ENCODE assay signal across 8 mouse cellular contexts in genomic region chr2:25225811-25226379, GRCm38 (mm10). TPM values are rescaled to one million over a fixed set of nuclear protein-coding genes. Genes with fewer than 3 reads are reported as not detected.
A peak's percentile ranks its signal among the peaks of the same experiment; 100 is the strongest.
DNase-seq lines count a peak whose midpoint lies in the region; ATAC-seq and TF ChIP-seq lines count a peak whose summit lies in the region.
"Had no signal": no experiment of that assay in that cellular context is flagged by ENCODE, and none has a peak within 500 bp of the region (broad histone marks: within the 10 kb centered on the region; RNA-seq: fewer than 3 reads in every experiment).

No protein-coding gene starts in this region.

- peaks cover 24% of the 10 kb centered on the region for H3K36me3 ChIP-seq in megakaryocyte, embryonic 14.5 days (replicated peaks; ENCODE audit: low read length)
- H3K36me3 ChIP-seq in forebrain, embryonic 14.5 days (ENCODE audit: control insufficient read depth, insufficient read depth, low read length), result peaks cover 8% of the 10 kb centered on the region; the same call in 1 of the 2 replicates
- peaks cover 9% of the 10 kb centered on the region; the same call in 1 of the 2 replicates for H3K36me3 ChIP-seq in limb, embryonic 14.5 days (ENCODE audit: control insufficient read depth, insufficient read depth, low read length)
- 0 out of 2 replicates have a peak, but pooled peaks cover 5% of the 10 kb centered on the region for H3K36me3 ChIP-seq in stomach, embryonic 16.5 days (ENCODE audit: control insufficient read depth, insufficient read depth, low read length)

- 77% methylated on average over 8 of the region's 8 CpGs for WGBS in forebrain, embryonic 14.5 days
- 65% methylated on average over 8 of the region's 8 CpGs for WGBS in limb, embryonic 14.5 days
- WGBS in stomach, embryonic 16.5 days, result 68% methylated on average over 8 of the region's 8 CpGs

- ATAC-seq in megakaryocyte, adult 5-6 weeks (ENCODE audit: poor library complexity, severe bottlenecking), result no peak
- ATAC-seq in forebrain, embryonic 14.5 days, result no peak
- ATAC-seq in limb, embryonic 14.5 days (ENCODE audit: low FRiP score, low read depth), result no peak
- no peak for ATAC-seq in stomach, embryonic 16.5 days (ENCODE audit: insufficient read depth, low FRiP score)

- no peak overlapping the region for H3K9ac ChIP-seq in forebrain, embryonic 14.5 days (ENCODE audit: low read length)
- no peak overlapping the region for H3K9ac ChIP-seq in limb, embryonic 14.5 days (ENCODE audit: low read depth, low read length, severe bottlenecking)
- H3K9ac ChIP-seq in stomach, embryonic 16.5 days (ENCODE audit: low read length), result peak overlapping the region; percentile 75; the same call in 1 of the 2 replicates

- H3K9me3 ChIP-seq in megakaryocyte, embryonic 14.5 days, result no peaks in the 10 kb centered on the region
- H3K9me3 ChIP-seq in forebrain, embryonic 14.5 days (replicated peaks; ENCODE audit: control insufficient read depth, low read length), result no peaks in the 10 kb centered on the region
- no peaks in the 10 kb centered on the region for H3K9me3 ChIP-seq in limb, embryonic 14.5 days (ENCODE audit: control insufficient read depth, low read length)
- no peaks in the 10 kb centered on the region for H3K9me3 ChIP-seq in stomach, embryonic 16.5 days (replicated peaks; ENCODE audit: control insufficient read depth, low read length)

- intact Hi-C loops in left cerebral cortex, postnatal 4 days (cut with DNase I), result loop anchor here (1.0 kb wide), 1 partner anchor 33 kb away; no protein-coding TSS in a partner anchor

- TF ChIP-seq POLR2A in limb, embryonic 14.5 days (IDR thresholded peaks at IDR 0.05; ENCODE audit: borderline replicate concordance, extremely low read depth, insufficient read depth, insufficient read length), result no peak

- peak overlapping the region; percentile 46 for H3K4me2 ChIP-seq in forebrain, embryonic 14.5 days (ENCODE audit: low read length)
- peak overlapping the region; percentile 50; the same call in 1 of the 2 replicates for H3K4me2 ChIP-seq in limb, embryonic 14.5 days (replicated peaks; ENCODE audit: low read depth, low read length, severe bottlenecking)
- H3K4me2 ChIP-seq in stomach, embryonic 16.5 days (ENCODE audit: low read depth, low read length), result peak overlapping the region; percentile 60

- DNase-seq in forebrain, embryonic 14.5 days (ENCODE audit: low spot score), result no peak
- DNase-seq in limb, embryonic 14.5 days (ENCODE audit: low spot score), result no peak
- DNase-seq in c-Kit-positive CD71-positive TER-119-positive erythroid progenitor cells, embryonic 14.5 days (ENCODE audit: low spot score), result no peak
- DNase-seq in left cerebral cortex, postnatal 4 days, result no peak

- peak overlapping the region; percentile 98; the same call in 1 of the 2 replicates for H3K27ac ChIP-seq in forebrain, embryonic 14.5 days (ENCODE audit: low read depth, low read length)
- peak overlapping the region; percentile 91; the same call in 1 of the 2 replicates for H3K27ac ChIP-seq in limb, embryonic 14.5 days (replicated peaks; ENCODE audit: low read depth, low read length)
- H3K27ac ChIP-seq in stomach, embryonic 16.5 days (ENCODE audit: low read length), result peak overlapping the region; percentile 99

- H3K4me3 ChIP-seq in megakaryocyte, embryonic 14.5 days (replicated peaks), result peak overlapping the region; percentile 99
- no peak overlapping the region for H3K4me3 ChIP-seq in forebrain, embryonic 14.5 days (ENCODE audit: low read depth, low read length)
- no peak overlapping the region for H3K4me3 ChIP-seq in limb, embryonic 14.5 days (replicated peaks; ENCODE audit: low read length)
- peak overlapping the region; percentile 63 for H3K4me3 ChIP-seq in stomach, embryonic 16.5 days (replicated peaks; ENCODE audit: low read length)

- H3K4me1 ChIP-seq in megakaryocyte, embryonic 14.5 days, result peaks cover 73% of the 10 kb centered on the region
- peaks cover 12% of the 10 kb centered on the region for H3K4me1 ChIP-seq in forebrain, embryonic 14.5 days (ENCODE audit: control insufficient read depth, insufficient read depth, low read length)
- H3K4me1 ChIP-seq in limb, embryonic 14.5 days (ENCODE audit: control insufficient read depth, insufficient read depth, low read length), result peaks cover 12% of the 10 kb centered on the region
- H3K4me1 ChIP-seq in stomach, embryonic 16.5 days (ENCODE audit: control insufficient read depth, insufficient read depth, low read length), result peaks cover 22% of the 10 kb centered on the region

- peaks cover 6% of the 10 kb centered on the region for H3K27me3 ChIP-seq in megakaryocyte, embryonic 14.5 days (replicated peaks)
- no peaks in the 10 kb centered on the region for H3K27me3 ChIP-seq in forebrain, embryonic 14.5 days (replicated peaks; ENCODE audit: control insufficient read depth, insufficient read depth, low read length)
- no peaks in the 10 kb centered on the region for H3K27me3 ChIP-seq in limb, embryonic 14.5 days (ENCODE audit: control insufficient read depth, insufficient read depth, low read length)
- no peaks in the 10 kb centered on the region for H3K27me3 ChIP-seq in stomach, embryonic 16.5 days (ENCODE audit: control insufficient read depth, insufficient read depth, low read length)

RNA-seq across cellular contexts. Expression of gene Tubb4b, which starts 1.4 kb away (rescaled TPM):
- polyA plus RNA-seq in megakaryocyte, embryonic 14.5 days (2012; ENCODE audit: insufficient read depth, low replicate concordance), result 264 and 365 TPM in 2 replicates
- 269 and 285 TPM in 2 replicates for total RNA-seq in megakaryocyte, adult 5-6 weeks (2015)
- 371 and 385 TPM in 2 replicates for total RNA-seq in megakaryocyte, adult 5-6 weeks (2017)
- polyA plus RNA-seq in forebrain, embryonic 14.5 days (2014; fragmentation: Nextera tagmentation; extraction: Ambion mirVana), result 392 and 409 TPM in 2 replicates
- 501 and 550 TPM in 2 replicates for polyA plus RNA-seq in limb, embryonic 14.5 days (2012; rRNA removed)
- 404 and 419 TPM in 2 replicates for polyA plus RNA-seq in limb, embryonic 14.5 days (2014; fragmentation: Nextera tagmentation; extraction: Ambion mirVana)
- 631 and 720 TPM in 2 replicates for polyA plus RNA-seq in stomach, embryonic 16.5 days (2015; fragmentation: Nextera tagmentation; extraction: Ambion mirVana)
- 100 to 1,000 TPM; 324 to 351 TPM for total RNA-seq in left cerebral cortex, postnatal 4 days (2021)

RNA-seq across cellular contexts. Expression of gene Fam166a, which starts 7.3 kb away (rescaled TPM):
- polyA plus RNA-seq in megakaryocyte, embryonic 14.5 days (2012; ENCODE audit: insufficient read depth, low replicate concordance), result not detected in 2 replicates
- total RNA-seq in megakaryocyte, adult 5-6 weeks (2015), result 0.20 and 0.57 TPM in 2 replicates
- not detected in 2 replicates for total RNA-seq in megakaryocyte, adult 5-6 weeks (2017)
- polyA plus RNA-seq in forebrain, embryonic 14.5 days (2014; fragmentation: Nextera tagmentation; extraction: Ambion mirVana), result 1.1 TPM in 1 of 2 replicates, not detected in the other
- not detected in 2 replicates for polyA plus RNA-seq in limb, embryonic 14.5 days (2012; rRNA removed)
- 0.17 TPM in 1 of 2 replicates, not detected in the other for polyA plus RNA-seq in limb, embryonic 14.5 days (2014; fragmentation: Nextera tagmentation; extraction: Ambion mirVana)
- not detected in 2 replicates for polyA plus RNA-seq in stomach, embryonic 16.5 days (2015; fragmentation: Nextera tagmentation; extraction: Ambion mirVana)
- total RNA-seq in left cerebral cortex, postnatal 4 days (2021), result not detected

RNA-seq across cellular contexts. Expression of gene Slc34a3, which starts 8.3 kb away (rescaled TPM):
- not detected in 2 replicates for polyA plus RNA-seq in megakaryocyte, embryonic 14.5 days (2012; ENCODE audit: insufficient read depth, low replicate concordance)
- total RNA-seq in megakaryocyte, adult 5-6 weeks (2015), result not detected in 2 replicates
- not detected in 2 replicates for total RNA-seq in megakaryocyte, adult 5-6 weeks (2017)
- polyA plus RNA-seq in forebrain, embryonic 14.5 days (2014; fragmentation: Nextera tagmentation; extraction: Ambion mirVana), result 0.10 TPM in 1 of 2 replicates, not detected in the other
- 0.19 TPM in 1 of 2 replicates, not detected in the other for polyA plus RNA-seq in limb, embryonic 14.5 days (2012; rRNA removed)
- not detected in 2 replicates for polyA plus RNA-seq in limb, embryonic 14.5 days (2014; fragmentation: Nextera tagmentation; extraction: Ambion mirVana)
- polyA plus RNA-seq in stomach, embryonic 16.5 days (2015; fragmentation: Nextera tagmentation; extraction: Ambion mirVana), result 0.71 and 1.1 TPM in 2 replicates
- not detected for total RNA-seq in left cerebral cortex, postnatal 4 days (2021)
- total RNA-seq: layer of hippocampus, adult 18-20 months had no signal

RNA-seq across cellular contexts. Expression of gene Rnf224, which starts 10.7 kb away (rescaled TPM):
- polyA plus RNA-seq in megakaryocyte, embryonic 14.5 days (2012; ENCODE audit: insufficient read depth, low replicate concordance), result not detected in 2 replicates
- not detected in 2 replicates for total RNA-seq in megakaryocyte, adult 5-6 weeks (2015)
- not detected in 2 replicates for total RNA-seq in megakaryocyte, adult 5-6 weeks (2017)
- polyA plus RNA-seq in forebrain, embryonic 14.5 days (2014; fragmentation: Nextera tagmentation; extraction: Ambion mirVana), result not detected in 2 replicates
- 0.05 TPM in 1 of 2 replicates, not detected in the other for polyA plus RNA-seq in limb, embryonic 14.5 days (2012; rRNA removed)
- polyA plus RNA-seq in limb, embryonic 14.5 days (2014; fragmentation: Nextera tagmentation; extraction: Ambion mirVana), result not detected in 2 replicates
- 0.23 and 0.64 TPM in 2 replicates for polyA plus RNA-seq in stomach, embryonic 16.5 days (2015; fragmentation: Nextera tagmentation; extraction: Ambion mirVana)
- not detected for total RNA-seq in left cerebral cortex, postnatal 4 days (2021)
- total RNA-seq: layer of hippocampus, adult 18-20 months had no signal

RNA-seq across cellular contexts. Expression of gene Stpg3, which starts 11.5 kb away (rescaled TPM):
- polyA plus RNA-seq in megakaryocyte, embryonic 14.5 days (2012; ENCODE audit: insufficient read depth, low replicate concordance), result 0.08 and 1.5 TPM in 2 replicates
- not detected in 2 replicates for total RNA-seq in megakaryocyte, adult 5-6 weeks (2015)
- total RNA-seq in megakaryocyte, adult 5-6 weeks (2017), result not detected in 2 replicates
- polyA plus RNA-seq in forebrain, embryonic 14.5 days (2014; fragmentation: Nextera tagmentation; extraction: Ambion mirVana), result not detected in 2 replicates
- not detected in 2 replicates for polyA plus RNA-seq in limb, embryonic 14.5 days (2012; rRNA removed)
- polyA plus RNA-seq in limb, embryonic 14.5 days (2014; fragmentation: Nextera tagmentation; extraction: Ambion mirVana), result not detected in 2 replicates
- polyA plus RNA-seq in stomach, embryonic 16.5 days (2015; fragmentation: Nextera tagmentation; extraction: Ambion mirVana), result 0.06 TPM in 1 of 2 replicates, not detected in the other
- not detected for total RNA-seq in left cerebral cortex, postnatal 4 days (2021)

Comparison
In these comparisons a context has a peak if more than half of its experiments do, and no peak if none do; other contexts are left out.
1. H3K4me3 ChIP-seq: peak in megakaryocyte, embryonic 14.5 days (single experiment) and stomach, embryonic 16.5 days (single experiment); none in forebrain, embryonic 14.5 days (single experiment) and limb, embryonic 14.5 days (single experiment).
2. Peak in every context shown above with its lines, with median percentiles within 50 percentile points of each other: H3K27ac ChIP-seq and H3K4me2 ChIP-seq.